Mouse (Mus musculus) liver, embryonic 13.5 days (tissue): ENCODE measurements at regions not wholly inside any gene's neighbourhood (a gene's known extent, or its start where the extent isn't known, plus 50 kb on each side); places are given as distances from the start of the nearest gene placed in this dataset.

Source experiments
- ATAC-seq: fragments of 200-750 bp; cut with Nextera tagmentation; 2 replicates; pipeline ENCODE4 v1.8.0; 2017; ENCODE audit warnings: low read depth, mild to moderate bottlenecking, moderate number of reproducible peaks, moderate library complexity
- DNase-seq: peaks from one replicate; pipeline ENCODE4 v3.0.0; 2022
- H3K27ac ChIP-seq: fragments of 300-500 bp; sonication (generic); 2 replicates; pipeline ENCODE4 v1.5.1; 2015; ENCODE audit warnings: moderate library complexity, mild to moderate bottlenecking, inconsistent platforms
- H3K27me3 ChIP-seq: fragments of 300-500 bp; sonication (generic); 2 replicates; pipeline ENCODE4 v1.6.1; 2015; ENCODE audit warnings: mild to moderate bottlenecking, inconsistent platforms
- H3K36me3 ChIP-seq: fragments of 300-500 bp; sonication (generic); 2 replicates; pipeline ENCODE4 v1.6.1; 2015; ENCODE audit warnings: mild to moderate bottlenecking, inconsistent platforms
- H3K4me1 ChIP-seq: fragments of 300-500 bp; sonication (generic); replicated peaks from 2 replicates; pipeline ENCODE4 v1.6.1; 2015; ENCODE audit warnings: inconsistent platforms
- H3K4me2 ChIP-seq: fragments of 300-500 bp; sonication (generic); 2 replicates; pipeline ENCODE4 v1.6.1; 2015; ENCODE audit warnings: inconsistent platforms, mild to moderate bottlenecking, moderate library complexity
- H3K4me3 ChIP-seq: fragments of 300-500 bp; sonication (generic); replicated peaks from 2 replicates; pipeline ENCODE4 v1.5.1; 2015; ENCODE audit warnings: mild to moderate bottlenecking, inconsistent platforms
- H3K9ac ChIP-seq: fragments of 300-500 bp; sonication (generic); 2 replicates; pipeline ENCODE4 v1.6.1; 2015; ENCODE audit warnings: mild to moderate bottlenecking, inconsistent platforms
- H3K9me3 ChIP-seq: fragments of 300-500 bp; sonication (generic); replicated peaks from 2 replicates; pipeline ENCODE4 v1.6.1; 2016; ENCODE audit warnings: inconsistent platforms
- WGBS: fragments of 180-500 bp; shearing (Covaris S2); methylation state at CpG from one replicate; pipeline ENCODE4 v1.1.7; 2015; ENCODE audit not compliant: insufficient replicate concordance; 5-methylcytosine and 5-hydroxymethylcytosine counted together

GRCm38 (mm10) chr15:51411966-51412365, 2472.7 kb upstream of the Gm7489 start:
- Histone ChIP-seq H3K4me3 (no peak overlapping the region), H3K4me2 (no peak overlapping the region), H3K27ac (no peak overlapping the region), H3K9me3 (no peaks in the 10 kb centered on the region), H3K27me3 (no peaks in the 10 kb centered on the region), H3K4me1 (no peaks in the 10 kb centered on the region), H3K9ac (no peak overlapping the region), H3K36me3 (no peaks in the 10 kb centered on the region)
- DNase-seq = no peak
- no peak for ATAC-seq

DNA sequence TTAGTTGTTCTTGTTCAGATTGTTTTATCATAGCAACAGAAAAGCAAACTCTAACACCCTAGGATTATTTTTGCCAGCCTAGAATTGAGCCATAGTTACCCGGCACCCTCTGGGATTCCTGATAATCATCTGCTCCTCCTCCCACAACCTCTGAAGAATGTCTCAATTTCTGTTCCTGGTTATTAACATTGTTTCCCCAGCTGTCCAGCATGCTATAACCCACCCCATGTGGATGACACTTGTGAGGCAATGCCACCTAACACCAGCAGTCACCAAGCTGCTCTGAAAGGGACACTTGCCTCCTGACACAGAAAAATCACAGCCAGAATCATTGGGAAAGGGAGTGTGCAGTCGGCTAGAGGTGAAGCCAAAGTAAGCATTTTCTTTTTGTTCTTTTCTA, 2442.1 kb upstream of the Gm7489 start:
- no peak overlapping the region for H3K27ac ChIP-seq
- no peak overlapping the region for H3K4me3 ChIP-seq
- ATAC-seq (no peak), DNase-seq (no peak)
- H3K9me3 ChIP-seq = no peaks in the 10 kb centered on the region; the same call in 1 of the 2 replicates
- no peak overlapping the region for H3K4me2 ChIP-seq
- H3K27me3 ChIP-seq = no peaks in the 10 kb centered on the region
- no peaks in the 10 kb centered on the region for H3K36me3 ChIP-seq
- 68% methylated on average over 2 of the region's 2 CpGs for WGBS
- no peaks in the 10 kb centered on the region for H3K4me1 ChIP-seq
- H3K9ac ChIP-seq = no peak overlapping the region

DNA sequence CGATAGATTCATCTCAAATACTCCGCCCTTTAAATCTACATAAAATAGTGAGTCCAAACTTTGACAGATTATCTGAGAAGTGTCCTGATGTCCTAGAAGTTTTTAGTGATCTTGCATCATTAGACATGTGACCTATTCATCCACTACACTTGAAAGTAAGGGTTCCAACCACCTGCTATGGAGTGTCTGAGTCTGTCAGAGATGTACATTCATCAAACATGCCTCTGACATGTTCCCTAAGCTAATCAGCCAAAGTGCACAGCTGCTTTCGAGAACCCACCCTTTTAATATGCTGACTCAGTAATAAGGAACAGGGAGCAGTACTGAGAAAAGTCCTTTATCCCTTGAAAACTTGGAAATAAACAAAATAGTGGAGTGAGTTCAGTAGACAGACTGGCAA, 2414.8 kb upstream of the Gm7489 start:
- no peaks in the 10 kb centered on the region for H3K36me3 ChIP-seq
- no peaks in the 10 kb centered on the region for H3K27me3 ChIP-seq
- H3K4me1 ChIP-seq = no peaks in the 10 kb centered on the region
- WGBS = 61% methylated on average over 3 of the region's 3 CpGs
- no peak overlapping the region for H3K27ac ChIP-seq
- no peak overlapping the region for H3K4me3 ChIP-seq
- no peaks in the 10 kb centered on the region for H3K9me3 ChIP-seq
- no peak overlapping the region for H3K9ac ChIP-seq
- no peak for DNase-seq
- no peak overlapping the region for H3K4me2 ChIP-seq
- no peak for ATAC-seq

GRCm38 (mm10) chr15:51471143-51471542, 2413.6 kb upstream of the Gm7489 start:
- Histone ChIP-seq H3K4me2 (no peak overlapping the region), H3K27me3 (no peaks in the 10 kb centered on the region), H3K9ac (no peak overlapping the region), H3K4me1 (no peaks in the 10 kb centered on the region), H3K4me3 (no peak overlapping the region), H3K36me3 (no peaks in the 10 kb centered on the region), H3K9me3 (no peaks in the 10 kb centered on the region), H3K27ac (no peak overlapping the region)
- DNase-seq = no peak
- ATAC-seq = no peak
- 44% methylated on average over 1 of the region's 1 CpGs for WGBS

- DNase-seq (no peak), ATAC-seq (no peak)
- H3K27ac ChIP-seq = no peak overlapping the region
- no peak overlapping the region for H3K4me3 ChIP-seq
- H3K27me3 ChIP-seq = no peaks in the 10 kb centered on the region
- no peaks in the 10 kb centered on the region for H3K9me3 ChIP-seq
- no peaks in the 10 kb centered on the region for H3K36me3 ChIP-seq
- no peaks in the 10 kb centered on the region for H3K4me1 ChIP-seq
- H3K4me2 ChIP-seq = no peak overlapping the region
- H3K9ac ChIP-seq = no peak overlapping the region
- WGBS = 55% methylated on average over 2 of the region's 2 CpGs
Measured at GRCm38 (mm10) chr15:51472049-51472448, 2412.7 kb upstream of the Gm7489 start.

GRCm38 (mm10) chr15:51481856-51482255, 2402.8 kb upstream of the Gm7489 start:
- H3K27ac ChIP-seq = no peak overlapping the region
- H3K36me3 ChIP-seq = no peaks in the 10 kb centered on the region
- WGBS = 50% methylated on average over 4 of the region's 4 CpGs
- no peak overlapping the region for H3K4me2 ChIP-seq
- no peaks in the 10 kb centered on the region for H3K27me3 ChIP-seq
- ATAC-seq (no peak), DNase-seq (no peak)
- no peaks in the 10 kb centered on the region for H3K4me1 ChIP-seq
- no peak overlapping the region for H3K9ac ChIP-seq
- H3K4me3 ChIP-seq = no peak overlapping the region
- H3K9me3 ChIP-seq = no peaks in the 10 kb centered on the region

DNA sequence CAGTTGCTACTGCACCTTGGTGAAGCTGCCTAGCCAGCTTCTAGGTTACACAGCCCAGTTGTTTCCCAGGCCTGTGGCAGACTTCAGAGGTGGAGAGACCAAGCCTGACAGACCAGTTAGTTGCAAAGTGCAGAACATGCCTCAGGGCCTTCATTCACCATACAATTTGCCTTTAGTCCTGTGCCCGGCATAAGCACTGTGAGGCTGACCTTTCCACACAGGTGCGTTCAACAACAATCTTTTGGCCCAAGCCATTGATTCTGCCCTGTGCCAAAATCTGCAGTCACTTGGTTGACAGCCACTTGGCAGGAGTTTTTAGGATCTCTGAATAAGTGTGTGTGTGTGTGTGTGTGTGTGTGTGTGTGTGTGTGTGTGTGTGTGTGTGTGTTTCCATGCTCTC, 2400.5 kb upstream of the Gm7489 start:
- no peak overlapping the region for H3K4me2 ChIP-seq
- H3K9ac ChIP-seq = no peak overlapping the region
- no peak overlapping the region for H3K27ac ChIP-seq
- no peak overlapping the region for H3K4me3 ChIP-seq
- no peaks in the 10 kb centered on the region for H3K36me3 ChIP-seq
- 75% methylated on average over 2 of the region's 2 CpGs for WGBS
- H3K4me1 ChIP-seq = no peaks in the 10 kb centered on the region
- no peak for DNase-seq
- H3K9me3 ChIP-seq = no peaks in the 10 kb centered on the region
- no peaks in the 10 kb centered on the region for H3K27me3 ChIP-seq
- ATAC-seq = no peak

DNA sequence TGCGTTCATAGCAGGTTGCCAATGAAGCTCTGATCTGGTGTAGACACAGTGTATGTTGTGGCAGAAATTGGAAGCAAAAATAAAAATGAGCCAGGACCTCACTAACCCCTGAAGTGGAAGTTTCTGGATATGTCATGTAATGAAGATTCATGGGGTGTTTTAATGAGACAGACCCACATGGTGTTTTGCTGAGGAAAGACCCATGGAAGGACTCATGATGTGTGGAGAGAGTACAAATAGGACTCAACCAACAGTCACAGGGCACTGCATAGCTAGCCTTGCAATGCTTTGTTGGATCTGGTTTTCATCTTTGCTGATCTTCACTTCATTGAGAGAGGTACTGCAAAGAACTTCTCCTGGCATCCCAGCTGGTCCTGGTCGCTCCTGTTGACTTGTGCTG, 2399.2 kb upstream of the Gm7489 start:
- no peak overlapping the region for H3K4me2 ChIP-seq
- no peak for DNase-seq
- no peaks in the 10 kb centered on the region for H3K27me3 ChIP-seq
- no peaks in the 10 kb centered on the region for H3K9me3 ChIP-seq
- H3K4me1 ChIP-seq = no peaks in the 10 kb centered on the region
- no peak overlapping the region for H3K27ac ChIP-seq
- H3K36me3 ChIP-seq = no peaks in the 10 kb centered on the region
- WGBS = 45% methylated on average over 2 of the region's 2 CpGs
- no peak overlapping the region for H3K9ac ChIP-seq
- no peak for ATAC-seq
- no peak overlapping the region for H3K4me3 ChIP-seq

- ATAC-seq = no peak
- H3K4me2 ChIP-seq = no peak overlapping the region
- no peak for DNase-seq
Measured at GRCm38 (mm10) chr15:51502058-51502741, 2382.5 kb upstream of the Gm7489 start.

DNA sequence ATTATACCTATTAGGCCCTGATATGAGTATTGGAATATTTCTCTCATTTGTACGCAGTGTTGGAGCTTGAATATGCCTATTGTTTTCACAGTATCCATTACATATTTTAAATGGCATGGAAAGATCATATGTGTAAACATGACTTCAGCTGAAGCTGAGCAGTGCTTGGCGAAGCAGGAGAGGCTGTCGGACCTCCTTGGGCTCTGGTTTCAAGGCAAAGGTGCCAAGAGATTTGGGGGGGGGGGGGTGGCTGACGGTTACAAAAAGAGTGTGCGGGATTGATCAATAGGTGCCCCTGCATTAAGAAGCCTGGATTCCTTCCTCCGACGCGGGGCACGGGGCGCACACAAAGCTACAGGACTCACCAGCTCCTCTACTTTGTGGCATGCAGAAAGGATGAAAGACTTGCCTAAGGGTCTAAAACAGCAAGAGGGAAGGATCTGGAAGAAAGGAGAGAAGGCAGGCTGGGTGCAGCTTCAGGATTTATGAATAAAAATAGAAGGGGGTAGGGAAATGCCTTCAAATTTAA, 2381.9 kb upstream of the Gm7489 start:
- H3K36me3 ChIP-seq = no peaks in the 10 kb centered on the region
- DNase-seq = no peak
- H3K4me2 ChIP-seq = no peak overlapping the region
- ATAC-seq = no peak
- no peaks in the 10 kb centered on the region for H3K9me3 ChIP-seq
- WGBS = 71% methylated on average over 10 of the region's 10 CpGs
- H3K27me3 ChIP-seq = no peaks in the 10 kb centered on the region
- H3K4me1 ChIP-seq = no peaks in the 10 kb centered on the region
- H3K4me3 ChIP-seq = no peak overlapping the region
- no peak overlapping the region for H3K9ac ChIP-seq
- no peak overlapping the region for H3K27ac ChIP-seq

More at GRCm38 (mm10) chr15:51502058-51502741, 2382.5 kb upstream of the Gm7489 start:
- Histone ChIP-seq H3K4me3 (no peak overlapping the region), H3K27ac (no peak overlapping the region), H3K27me3 (no peaks in the 10 kb centered on the region), H3K9ac (no peak overlapping the region), H3K4me1 (no peaks in the 10 kb centered on the region), H3K9me3 (no peaks in the 10 kb centered on the region), H3K36me3 (no peaks in the 10 kb centered on the region)
- 64% methylated on average over 12 of the region's 12 CpGs for WGBS

DNA sequence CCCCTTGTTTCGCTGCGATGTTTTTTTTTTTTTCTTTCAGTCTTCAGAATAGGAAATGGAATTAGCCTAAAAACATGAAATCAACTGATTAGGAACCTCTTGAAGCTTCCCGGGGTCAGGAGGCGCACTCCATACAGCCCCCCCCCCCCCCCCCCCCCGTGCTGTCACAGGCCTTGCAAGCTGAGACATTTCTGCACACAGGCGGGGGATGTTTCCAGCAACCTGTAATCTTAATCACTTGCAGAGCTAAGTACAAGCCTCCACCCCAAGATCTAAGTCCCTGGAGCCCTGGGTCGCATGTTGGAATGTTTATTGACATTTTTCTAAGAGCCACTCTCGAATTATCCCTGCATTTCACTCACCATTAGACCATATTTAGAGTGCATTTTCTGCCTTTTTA, 2381.4 kb upstream of the Gm7489 start:
- 59% methylated on average over 8 of the region's 8 CpGs for WGBS
- no peak overlapping the region for H3K4me3 ChIP-seq
- no peak overlapping the region for H3K27ac ChIP-seq
- H3K27me3 ChIP-seq = no peaks in the 10 kb centered on the region
- ATAC-seq = no peak
- no peak for DNase-seq
- H3K4me1 ChIP-seq = no peaks in the 10 kb centered on the region
- no peaks in the 10 kb centered on the region for H3K9me3 ChIP-seq
- no peak overlapping the region for H3K9ac ChIP-seq
- no peaks in the 10 kb centered on the region for H3K36me3 ChIP-seq
- no peak overlapping the region for H3K4me2 ChIP-seq

- ATAC-seq (no peak), DNase-seq (no peak)
- Histone ChIP-seq H3K9me3 (no peaks in the 10 kb centered on the region), H3K4me3 (no peak overlapping the region), H3K27ac (no peak overlapping the region), H3K36me3 (no peaks in the 10 kb centered on the region), H3K9ac (no peak overlapping the region), H3K4me1 (no peaks in the 10 kb centered on the region), H3K27me3 (no peaks in the 10 kb centered on the region), H3K4me2 (no peak overlapping the region)
- 76% methylated on average over 11 of the region's 11 CpGs for WGBS
Measured at GRCm38 (mm10) chr15:51504016-51504760, 2380.5 kb upstream of the Gm7489 start.
